Mouse (Mus musculus): ENCODE data around the gene Fibin.

Fibin gene

DNA sequence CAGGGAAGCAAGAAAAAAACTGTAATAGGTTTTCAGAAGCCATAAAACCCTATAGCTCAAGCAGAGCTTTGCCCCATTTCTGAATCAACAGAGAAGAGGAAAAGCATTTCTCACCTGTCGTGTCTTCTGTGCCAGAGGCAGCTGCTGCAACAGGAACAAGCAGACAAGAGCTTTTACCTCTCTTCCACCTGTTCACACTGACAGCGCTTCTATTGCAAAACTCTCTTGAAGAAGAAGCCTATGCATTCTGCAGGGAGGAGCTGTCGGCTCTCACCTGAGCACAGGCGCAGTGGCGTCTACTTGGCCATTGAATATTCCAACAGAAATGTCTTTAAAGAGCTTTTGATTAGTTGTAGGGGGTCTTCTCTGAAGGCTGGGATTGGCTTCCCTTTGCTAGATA, 48.9 kb downstream of the Fibin start:
- no peak for DNase-seq

DNA sequence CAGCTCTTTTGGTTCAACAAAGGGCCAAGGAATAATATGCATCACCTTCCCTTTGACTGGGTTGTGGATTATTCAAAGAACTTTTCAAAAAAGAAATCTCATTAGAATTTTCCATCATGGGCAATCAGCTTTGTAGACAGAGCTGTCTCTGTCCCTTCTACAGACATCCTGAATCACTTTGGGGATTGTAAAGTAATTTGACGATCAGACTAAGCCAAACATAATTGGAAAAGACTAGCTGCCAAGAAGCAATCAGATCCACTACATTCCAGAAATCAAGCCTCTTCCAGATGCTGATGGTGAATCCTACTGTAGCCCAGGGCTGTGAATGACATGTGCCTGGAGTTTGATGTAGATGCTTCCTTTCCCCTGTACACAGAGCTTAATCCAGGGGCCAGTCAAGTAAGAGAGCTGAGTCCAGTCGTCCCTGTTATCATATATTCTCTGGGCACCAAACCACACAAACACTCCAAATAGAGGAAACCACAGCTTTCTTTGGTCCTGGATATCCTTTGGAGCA, 49.6 kb downstream of the Fibin start:
- DNase-seq: no peak

Measured in B cell, adult 2 months (primary cell).